Mouse (Mus musculus): ENCODE measurements around the gene Flywch2. TPM values are rescaled to one million over a fixed set of nuclear protein-coding genes. Genes with fewer than 3 reads are reported as not detected.
A peak's percentile ranks its signal among the peaks of the same experiment; 100 is the strongest.

Flywch2 gene
- polyA plus RNA-seq, 2 experiments from 2014 or later, result 2.2 to 3.2 TPM

- peak; percentile 60 for ATAC-seq
These were observed 37.1 kb downstream of the Flywch2 start for GRCm38 (mm10) chr17:23748631-23749391.

- peak; percentile 12 for ATAC-seq
These were observed 37.9 kb downstream of the Flywch2 start for GRCm38 (mm10) chr17:23748026-23748425.

- ATAC-seq, result no peak
These were observed 38.4 kb downstream of the Flywch2 start for GRCm38 (mm10) chr17:23747471-23747870.

GRCm38 (mm10) chr17:23746767-23747166, 39.1 kb downstream of the Flywch2 start:
- ATAC-seq, result no peak

GRCm38 (mm10) chr17:23746311-23746710, 39.6 kb downstream of the Flywch2 start:
- ATAC-seq, result no peak

DNA sequence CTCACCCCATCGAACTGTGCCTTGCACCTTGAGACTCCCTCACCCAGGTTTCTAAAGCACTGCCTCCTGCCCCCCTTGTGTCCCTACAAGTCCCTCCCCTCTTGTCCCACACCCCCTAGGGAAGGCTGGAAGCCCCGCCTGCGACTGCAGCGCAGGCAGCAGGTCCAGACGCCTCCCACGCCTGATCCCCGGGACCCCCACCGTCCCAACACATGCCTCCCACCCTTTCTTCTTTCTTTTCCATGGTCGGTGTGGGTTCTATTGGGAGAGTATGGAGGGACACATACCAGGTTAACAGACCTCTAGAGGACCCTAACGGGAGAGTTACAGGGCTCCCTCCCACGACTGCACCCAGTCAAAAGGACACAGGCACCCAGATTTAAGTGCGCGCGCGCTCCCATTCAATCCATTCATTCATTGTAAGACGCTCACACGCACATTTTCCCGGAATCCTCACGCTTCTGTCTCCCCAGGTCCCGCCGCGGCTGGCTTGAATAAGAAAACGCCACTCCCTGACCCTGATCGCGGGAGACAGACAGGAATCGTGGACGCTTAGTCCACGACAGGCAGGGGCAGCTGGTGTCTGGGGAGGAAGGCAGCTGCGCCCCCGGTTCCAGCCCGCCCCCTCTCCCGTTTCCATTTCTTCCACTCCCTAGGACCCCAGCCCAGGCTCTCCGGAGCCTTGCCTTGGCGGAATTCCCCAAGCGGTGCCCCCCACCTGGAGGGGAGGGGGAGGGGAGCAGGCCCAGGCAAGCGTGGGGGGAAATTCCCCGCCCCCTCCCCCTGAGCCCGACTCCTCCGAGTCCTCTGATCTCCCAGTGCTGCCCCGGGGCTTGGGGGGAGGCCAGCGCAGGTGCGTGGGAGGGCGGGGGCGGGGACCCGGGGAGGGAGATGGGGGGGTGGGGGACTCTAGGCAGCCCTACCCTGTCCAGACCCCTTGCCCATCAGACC, 40.3 kb downstream of the Flywch2 start, which contains the start of gene Kremen2:
Kremen2 (minus strand) TSS at position 533 of the 951 bp plus-strand sequence.
- no peak for ATAC-seq

- ATAC-seq, result no peak
These were observed 41.2 kb downstream of the Flywch2 start for GRCm38 (mm10) chr17:23744651-23745050.

GRCm38 (mm10) chr17:23744076-23744475, 41.8 kb downstream of the Flywch2 start:
- ATAC-seq, result no peak

GRCm38 (mm10) chr17:23742941-23743340, 42.9 kb downstream of the Flywch2 start:
- ATAC-seq, result no peak

- peak; percentile 38 for ATAC-seq
These were observed 43.6 kb downstream of the Flywch2 start for GRCm38 (mm10) chr17:23742210-23742793.

DNA sequence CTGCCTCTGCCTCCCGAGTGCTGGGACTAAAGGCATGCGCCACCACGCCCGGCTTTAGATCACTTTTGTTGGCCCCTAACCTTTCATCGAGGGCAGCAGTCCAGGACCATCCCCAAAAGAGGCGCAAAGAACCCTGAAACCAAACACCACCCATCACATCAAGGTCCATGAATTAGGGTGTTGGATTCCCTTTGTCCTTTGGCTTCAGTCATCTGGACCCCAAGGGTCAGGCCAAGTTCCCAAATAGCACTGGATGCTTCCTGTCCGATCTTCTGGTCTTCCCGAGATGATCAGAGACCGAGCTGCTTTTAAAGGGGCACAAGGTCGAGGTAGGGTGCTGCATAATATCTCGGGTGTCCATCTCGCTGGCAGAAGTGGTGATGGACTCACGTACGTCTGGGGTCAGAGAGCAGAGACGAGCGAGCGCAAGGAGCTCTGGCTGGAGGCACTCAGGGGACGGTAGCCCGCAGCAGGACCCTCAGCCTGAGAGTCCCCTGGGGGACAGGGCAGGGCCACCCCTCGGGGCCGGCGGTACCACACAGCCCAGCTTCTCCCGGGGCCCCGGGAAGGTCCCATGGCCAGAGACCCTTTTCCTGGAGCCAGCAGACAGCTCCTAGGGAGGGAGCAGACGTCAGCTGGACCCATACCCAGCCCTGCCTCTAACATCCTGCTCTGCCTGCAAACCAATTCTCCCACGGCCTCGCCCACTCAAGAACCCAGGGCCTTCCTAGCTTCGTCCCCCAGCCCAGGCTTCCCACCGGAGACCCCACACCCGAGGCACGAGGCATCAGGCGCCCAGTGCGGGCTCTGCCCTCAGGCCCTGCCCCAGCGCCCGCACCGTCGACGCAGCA, 44.3 kb downstream of the Flywch2 start:
- ATAC-seq, result no peak

DNA sequence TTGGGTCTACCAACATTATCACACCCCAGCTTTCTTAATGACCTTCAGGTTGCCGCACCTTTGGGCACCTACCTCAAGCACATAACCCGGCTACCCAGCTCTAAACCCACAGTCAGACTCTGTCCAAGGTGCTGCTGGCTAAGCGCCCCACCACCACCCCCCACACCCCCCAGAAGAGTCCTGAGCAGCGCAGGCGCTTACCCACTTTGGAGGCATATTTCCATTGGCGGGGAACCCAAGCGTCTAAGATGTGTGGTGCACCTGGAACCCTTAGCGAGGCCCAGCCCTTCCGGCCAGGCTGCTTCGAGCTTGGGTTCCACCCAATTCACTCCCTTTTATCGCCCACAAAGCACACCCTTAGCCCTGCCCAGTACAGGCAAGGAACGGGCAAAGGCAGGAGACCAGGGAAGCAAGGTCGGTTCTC, 45.3 kb downstream of the Flywch2 start, which contains the start of gene Paqr4:
Paqr4 (minus strand) TSS at position 270 of the 424 bp plus-strand sequence.
- ATAC-seq, result peak; percentile 11

GRCm38 (mm10) chr17:23740136-23740584, 45.7 kb downstream of the Flywch2 start:
- peak; percentile 80 for ATAC-seq

- peak; percentile 15 for ATAC-seq
These were observed 46.4 kb downstream of the Flywch2 start for GRCm38 (mm10) chr17:23739202-23740135.

GRCm38 (mm10) chr17:23738836-23739201, 47.1 kb downstream of the Flywch2 start:
- no peak for ATAC-seq

GRCm38 (mm10) chr17:23737493-23738445, 48.1 kb downstream of the Flywch2 start:
- ATAC-seq, result no peak

DNA sequence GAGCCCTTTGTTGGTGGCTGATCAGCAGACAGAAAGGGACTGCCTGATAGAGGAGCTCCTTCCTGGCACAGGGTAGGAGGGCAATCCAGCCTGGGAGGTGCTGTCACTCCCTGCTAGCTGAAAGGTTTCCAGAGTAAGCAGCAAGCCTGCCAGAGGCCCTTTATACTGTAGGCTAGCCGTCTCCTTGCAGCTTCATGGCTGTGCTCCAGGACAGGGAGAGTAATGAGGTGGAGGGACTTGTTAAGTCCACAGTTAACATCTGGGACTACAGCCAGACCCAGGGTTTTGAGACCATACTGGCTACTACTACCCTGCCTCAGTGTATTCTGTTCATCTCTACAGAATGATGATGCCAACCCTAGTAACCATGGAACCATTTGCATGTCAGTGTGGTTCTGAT, 51.5 kb downstream of the Flywch2 start:
- ATAC-seq, result no peak

DNA sequence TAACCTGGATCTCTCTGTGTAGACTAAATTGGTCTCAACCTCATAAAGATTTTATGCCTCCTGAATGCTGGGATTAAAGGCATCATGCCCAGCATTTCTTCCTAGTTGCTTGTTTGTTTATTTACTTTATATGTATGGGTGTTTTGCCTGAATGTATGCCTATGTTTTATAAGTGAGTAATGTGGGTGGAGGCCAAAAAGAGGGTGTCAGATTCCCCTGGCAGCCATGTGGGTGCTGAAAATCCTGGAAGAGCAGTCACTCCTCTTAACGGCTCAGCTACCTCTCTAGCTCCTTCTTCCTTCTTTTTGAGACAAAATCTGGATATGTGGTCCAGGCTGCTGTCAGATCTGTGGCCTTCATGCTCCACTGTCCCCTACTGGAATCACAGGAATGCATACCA, 55.4 kb downstream of the Flywch2 start:
- ATAC-seq, result no peak

All from activated CD4-positive, CD25-positive, alpha-beta regulatory T cell, adult 4 months (primary cell).